Mouse (Mus musculus): ENCODE results near the gene Cngb1. TPM values are rescaled to one million over a fixed set of nuclear protein-coding genes. Genes with fewer than 3 reads are reported as not detected.

Cngb1 gene
- total and polyA plus RNA-seq, 3 experiments: 0.03 TPM; not detected in 2

DNA sequence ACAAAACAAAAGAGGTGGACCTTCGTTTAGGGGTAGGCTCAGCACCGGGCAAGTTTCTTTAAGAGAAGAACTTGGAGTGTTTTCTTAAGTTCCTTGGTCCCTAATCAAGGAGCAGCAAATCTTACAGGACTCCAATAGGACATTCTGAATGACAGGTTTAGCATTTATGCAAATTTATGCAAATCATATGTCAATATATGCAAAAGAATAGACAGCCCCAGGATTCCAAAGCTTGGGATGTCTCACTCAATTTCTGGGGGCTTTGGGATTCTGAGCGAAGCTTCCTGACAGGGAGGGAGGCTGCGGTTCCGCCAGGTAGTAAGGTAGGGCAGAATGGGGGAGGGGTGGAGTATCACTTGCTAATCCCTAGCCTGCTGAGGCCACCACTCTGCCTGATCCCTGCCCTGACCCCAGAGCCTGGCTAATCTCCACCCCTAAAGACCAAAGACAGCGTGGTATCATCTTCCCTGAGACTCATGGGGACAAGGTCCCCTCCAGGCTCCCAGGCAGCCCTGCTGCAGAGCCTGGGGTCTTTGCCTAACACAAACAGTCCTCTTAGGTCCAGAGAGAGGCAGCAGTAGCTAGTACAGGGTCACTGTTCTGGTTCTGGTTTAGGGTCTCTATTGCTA, 4.1 kb upstream of the Cngb1 start, which contains the start of gene Tepp:
Gene Tepp, plus strand, starts transcription at position 225 of the 629 bp plus-strand sequence.
- H3K4me3 ChIP-seq (ENCODE audit: control insufficient read depth in 1 of 2, insufficient read depth in 1 of 2, low read depth in 2 of 2, low read length in 2 of 2): no peak within 1 kb of the TSS

DNA sequence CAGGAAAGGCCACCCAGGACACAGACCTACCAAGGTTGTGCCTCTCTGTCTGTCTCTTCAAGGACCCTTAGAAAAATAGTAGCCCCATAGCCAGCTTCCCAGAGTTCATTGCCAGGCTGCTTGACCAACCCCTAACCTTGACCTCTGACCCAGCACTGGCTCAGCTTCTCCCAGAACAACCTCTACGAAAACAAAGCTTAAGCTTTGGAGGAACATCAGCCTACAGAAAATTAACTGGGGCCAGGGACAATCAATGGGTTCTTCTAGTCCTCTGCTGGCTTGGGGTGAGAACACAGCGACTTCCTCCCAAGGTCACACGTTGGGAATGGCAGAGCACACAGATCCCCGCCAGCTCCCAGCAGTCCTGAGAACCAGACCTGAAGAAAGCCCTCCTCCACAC, 859 bp downstream of the Cngb1 start:
- Histone ChIP-seq H3K4me1 (ENCODE audit: control insufficient read depth in 1 of 2, insufficient read depth in 2 of 2, low read length in 2 of 2) (no peaks in the 10 kb centered on the region), H3K27me3 (ENCODE audit: control insufficient read depth in 1 of 2, insufficient read depth in 2 of 2, low read length in 2 of 2) (peaks cover 2 to 11% of the 10 kb centered on the region in 2 experiments; a peak in 2 of 4 replicates), H3K9me3 (replicated peaks; ENCODE audit: insufficient read depth, low read length) (no peaks in the 10 kb centered on the region), H3K4me3 (ENCODE audit: control insufficient read depth in 1 of 2, insufficient read depth in 1 of 2, low read depth in 2 of 2, low read length in 2 of 2) (no peak overlapping the region), H3K27ac (ENCODE audit: control insufficient read depth, low read depth, low read length) (no peak overlapping the region), H3K79me2 (ENCODE audit: control insufficient read depth, insufficient read depth, low read length, poor library complexity) (no peaks in the 10 kb centered on the region), H3K9ac (ENCODE audit: control insufficient read depth, low read depth, low read length, poor library complexity, severe bottlenecking) (no peak overlapping the region), H3K36me3 (ENCODE audit: control insufficient read depth in 1 of 2, insufficient read depth in 2 of 2, low read length in 2 of 2) (no peaks in the 10 kb centered on the region)
- TF ChIP-seq MAX (IDR thresholded peaks at IDR 0.05; ENCODE audit: low read length) (no peak), MYC (IDR thresholded peaks at IDR 0.05; ENCODE audit: low read depth, low read length) (no peak), RCOR1 (IDR thresholded peaks at IDR 0.05; ENCODE audit: low read depth, low read length) (no peak), UBTF (IDR thresholded peaks at IDR 0.05; ENCODE audit: borderline replicate concordance, insufficient read depth, low read depth, low read length) (no peak), TAL1 (IDR thresholded peaks at IDR 0.05; ENCODE audit: low read length) (no peak), ELF1 (IDR thresholded peaks at IDR 0.05; ENCODE audit: low read depth, low read length) (no peak), GATA1 (IDR thresholded peaks at IDR 0.05; ENCODE audit: low read depth, low read length) (no peak), MXI1 (IDR thresholded peaks at IDR 0.05; ENCODE audit: low read depth, low read length) (no peak), POLR2A (IDR thresholded peaks at IDR 0.05; ENCODE audit: control insufficient read depth in 1 of 2, insufficient read depth in 1 of 2, low read depth in 1 of 2, low read length in 2 of 2, poor library complexity in 1 of 2) (no peak), ETS1 (IDR thresholded peaks at IDR 0.05; ENCODE audit: low read depth, low read length) (no peak), GABPA (IDR thresholded peaks at IDR 0.05; ENCODE audit: low read depth, low read length) (no peak), ZMIZ1 (IDR thresholded peaks at IDR 0.05; ENCODE audit: low read depth, low read length) (no peak), ZC3H11A (IDR thresholded peaks at IDR 0.05; ENCODE audit: low read depth, low read length) (no peak), CTCF (IDR thresholded peaks at IDR 0.05 in 2 of 3, conservative IDR thresholded peaks at IDR 0.05 in 1 of 3; ENCODE audit: control insufficient read depth in 1 of 3, insufficient read depth in 1 of 3, low read depth in 2 of 3, low read length in 3 of 3, poor library complexity in 1 of 3, severe bottlenecking in 1 of 3) (no peak), NRF1 (IDR thresholded peaks at IDR 0.05; ENCODE audit: insufficient read depth, low read depth, low read length, poor library complexity, severe bottlenecking) (no peak), JUND (IDR thresholded peaks at IDR 0.05; ENCODE audit: low read depth, low read length) (no peak)
- no peak for DNase-seq (ENCODE audit: low read depth, low spot score)

More for the DNA sequence above, 4.1 kb upstream of the Cngb1 start, which contains the start of gene Tepp:
- no peaks in the 10 kb centered on the region for H3K36me3 ChIP-seq (ENCODE audit: control insufficient read depth in 1 of 2, insufficient read depth in 2 of 2, low read length in 2 of 2)
- H3K9me3 ChIP-seq (replicated peaks; ENCODE audit: insufficient read depth, low read length): no peaks in the 10 kb centered on the region
- no peaks in the 10 kb centered on the region for H3K79me2 ChIP-seq (ENCODE audit: control insufficient read depth, insufficient read depth, low read length, poor library complexity)
- H3K27ac ChIP-seq (ENCODE audit: control insufficient read depth, low read depth, low read length): no peak within 1 kb of the TSS
- peaks cover 4 to 11% of the 10 kb centered on the region in 2 experiments; a peak in 2 of 4 replicates for H3K27me3 ChIP-seq (ENCODE audit: control insufficient read depth in 1 of 2, insufficient read depth in 2 of 2, low read length in 2 of 2)
- no peak within 1 kb of the TSS for H3K9ac ChIP-seq (ENCODE audit: control insufficient read depth, low read depth, low read length, poor library complexity, severe bottlenecking)
- TF ChIP-seq JUND (IDR thresholded peaks at IDR 0.05; ENCODE audit: low read depth, low read length) (no peak), BHLHE40 (IDR thresholded peaks at IDR 0.05; ENCODE audit: borderline replicate concordance, low read depth, low read length) (no peak), ZMIZ1 (IDR thresholded peaks at IDR 0.05; ENCODE audit: low read depth, low read length) (no peak), CTCF (IDR thresholded peaks at IDR 0.05 in 2 of 3, conservative IDR thresholded peaks at IDR 0.05 in 1 of 3; ENCODE audit: control insufficient read depth in 1 of 3, insufficient read depth in 1 of 3, low read depth in 2 of 3, low read length in 3 of 3, poor library complexity in 1 of 3, severe bottlenecking in 1 of 3) (no peak), MEF2A (IDR thresholded peaks at IDR 0.05; ENCODE audit: extremely low read depth, insufficient replicate concordance, low read depth, low read length, poor library complexity, severe bottlenecking) (no peak), CHD2 (IDR thresholded peaks at IDR 0.05; ENCODE audit: low read length) (no peak), UBTF (IDR thresholded peaks at IDR 0.05; ENCODE audit: borderline replicate concordance, insufficient read depth, low read depth, low read length) (no peak)
- DNase-seq (ENCODE audit: low read depth, low spot score): no peak
- no peaks in the 10 kb centered on the region for H3K4me1 ChIP-seq (ENCODE audit: control insufficient read depth in 1 of 2, insufficient read depth in 2 of 2, low read length in 2 of 2)
